Mouse (Mus musculus) thymus, adult 2 months (tissue): ENCODE data around the gene Nxpe3.

Source experiments
- CTCF ChIP-seq: fragments of 200-500 bp; IDR thresholded peaks from 2 replicates; pipeline ENCODE4 v1.5.1; 2012; ENCODE audit warnings: mild to moderate bottlenecking, control low read depth, low read length, moderate library complexity, borderline replicate concordance; ENCODE audit not compliant: control insufficient read depth, poor library complexity, insufficient read depth; ENCODE audit errors: extremely low read depth
- POLR2A ChIP-seq: fragments of 200-500 bp; IDR thresholded peaks from 2 replicates; pipeline ENCODE4 v1.6.1; 2012; ENCODE audit warnings: mild to moderate bottlenecking, low read length, control low read depth, moderate library complexity; ENCODE audit not compliant: control insufficient read depth, poor library complexity, insufficient read depth; ENCODE audit errors: extremely low read depth

DNA sequence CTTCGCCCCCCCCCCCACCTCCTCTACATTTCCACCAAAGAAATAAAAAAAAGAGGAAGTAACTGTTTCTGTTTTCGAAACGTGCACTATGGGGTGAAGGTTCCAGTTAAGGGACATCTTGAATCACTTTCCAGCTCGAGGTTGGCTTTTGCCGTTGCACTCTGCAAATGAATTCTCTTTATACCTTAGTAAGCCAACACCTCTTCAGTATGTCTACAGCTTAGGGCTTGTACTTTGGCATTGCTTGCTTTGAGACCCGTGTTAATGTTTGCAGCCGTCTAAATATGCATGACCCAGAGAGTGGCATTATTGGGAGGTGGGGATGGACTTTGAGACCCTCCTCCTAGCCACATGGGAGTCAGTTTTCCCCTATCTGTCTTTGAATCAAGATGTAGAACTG is 2.6 kb downstream of the Nxpe3 start:
- TF ChIP-seq CTCF (no peak), POLR2A (no peak)
